Mouse (Mus musculus): Measurements from ENCODE around the gene Foxn3. TPM values are rescaled to one million over a fixed set of nuclear protein-coding genes. Genes with fewer than 3 reads are reported as not detected.
A peak's percentile ranks its signal among the peaks of the same experiment; 100 is the strongest.

Gene Foxn3
- polyA plus RNA-seq, 1 experiment from 2014 or later: 86.3 TPM

DNA sequence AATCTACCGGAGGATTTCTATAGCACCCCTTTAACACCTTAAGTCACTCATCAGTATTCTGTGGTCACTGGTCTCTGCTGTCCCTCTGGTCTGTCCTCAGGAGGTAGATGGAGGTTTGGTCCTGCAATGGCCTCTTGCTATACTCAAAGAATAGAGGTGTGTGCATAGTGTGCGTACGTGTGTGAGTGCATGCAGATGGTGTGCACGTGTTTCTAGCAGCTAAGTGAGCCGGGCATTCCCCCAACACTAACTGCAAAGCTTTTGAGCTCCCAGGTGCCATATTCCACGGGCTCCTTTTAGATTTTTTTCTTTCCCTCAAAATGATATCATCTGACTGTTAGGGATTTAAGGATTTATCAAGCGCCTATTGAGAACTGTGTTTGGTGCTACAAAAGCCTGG is 269.9 kb downstream of the Foxn3 start:
- Histone ChIP-seq H3K9me3 (ENCODE audit: control insufficient read depth, low read length) (no peaks in the 10 kb centered on the region), H3K27ac (replicated peaks; ENCODE audit: low read depth, low read length) (no peak overlapping the region), H3K4me2 (ENCODE audit: low read depth, low read length) (no peak overlapping the region), H3K4me1 (ENCODE audit: control insufficient read depth, insufficient read depth, low read length) (peaks cover 21% of the 10 kb centered on the region), H3K27me3 (replicated peaks; ENCODE audit: control insufficient read depth, insufficient read depth, low read length) (no peaks in the 10 kb centered on the region), H3K36me3 (ENCODE audit: control insufficient read depth, insufficient read depth, low read length) (no peaks in the 10 kb centered on the region), H3K9ac (ENCODE audit: low read depth, low read length) (no peak overlapping the region), H3K4me3 (ENCODE audit: low read depth, low read length) (no peak overlapping the region)
- DNase-seq (ENCODE audit: low spot score) (no peak), ATAC-seq (ENCODE audit: low read depth) (peak; percentile 44)
- WGBS: 55% methylated on average over 7 of the region's 7 CpGs

DNA sequence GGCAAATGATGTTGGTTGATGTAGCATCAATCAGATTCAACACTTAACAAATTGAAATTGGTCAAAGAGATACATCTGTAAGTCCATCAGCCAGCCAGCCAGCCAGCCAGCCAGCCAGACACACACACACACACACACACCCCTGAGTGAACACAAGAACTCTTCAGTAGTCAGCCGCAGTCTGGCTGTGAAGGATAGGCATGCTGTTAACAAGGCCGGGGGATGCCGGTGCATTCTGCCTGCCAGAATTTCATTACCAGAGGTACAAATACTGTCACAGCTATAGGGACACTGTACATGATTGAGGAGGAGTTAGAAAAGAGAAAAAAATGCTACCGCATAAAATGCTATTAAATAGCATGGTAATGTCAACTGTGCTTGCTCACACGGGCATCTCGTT is 271.2 kb downstream of the Foxn3 start:
- H3K27ac ChIP-seq (replicated peaks; ENCODE audit: low read depth, low read length): no peak overlapping the region
- no peaks in the 10 kb centered on the region for H3K9me3 ChIP-seq (ENCODE audit: control insufficient read depth, low read length)
- H3K4me3 ChIP-seq (ENCODE audit: low read depth, low read length): no peak overlapping the region
- H3K4me2 ChIP-seq (ENCODE audit: low read depth, low read length): no peak overlapping the region
- H3K27me3 ChIP-seq (replicated peaks; ENCODE audit: control insufficient read depth, insufficient read depth, low read length): no peaks in the 10 kb centered on the region
- WGBS: 85% methylated on average over 6 of the region's 6 CpGs
- DNase-seq (ENCODE audit: low spot score) (no peak), ATAC-seq (ENCODE audit: low read depth) (no peak)
- no peak overlapping the region for H3K9ac ChIP-seq (ENCODE audit: low read depth, low read length)
- H3K4me1 ChIP-seq (ENCODE audit: control insufficient read depth, insufficient read depth, low read length): peaks cover 22% of the 10 kb centered on the region
- H3K36me3 ChIP-seq (ENCODE audit: control insufficient read depth, insufficient read depth, low read length): no peaks in the 10 kb centered on the region

DNA sequence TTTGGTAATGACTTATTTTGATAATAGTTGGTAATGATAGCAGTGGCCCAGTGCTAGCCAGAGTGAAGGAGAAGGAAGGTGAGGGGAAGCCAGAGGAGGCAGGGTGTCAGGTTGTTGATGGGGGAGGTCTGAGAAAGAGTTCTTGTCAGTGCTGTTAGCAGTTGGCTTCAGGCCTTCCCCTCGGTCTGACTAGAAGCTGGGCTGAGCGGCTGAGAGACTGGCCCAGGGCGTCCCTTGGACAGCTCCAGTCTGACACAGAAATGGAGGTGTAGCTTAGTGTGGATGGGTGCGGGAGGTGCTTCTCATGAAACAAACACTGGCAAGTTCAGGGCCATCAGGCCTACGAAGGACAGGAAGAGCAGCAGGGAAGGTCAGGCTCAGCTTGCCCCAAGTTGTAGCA is 276.3 kb downstream of the Foxn3 start:
- Histone ChIP-seq H3K9ac (ENCODE audit: low read depth, low read length) (no peak overlapping the region), H3K9me3 (ENCODE audit: control insufficient read depth, low read length) (no peaks in the 10 kb centered on the region), H3K4me3 (ENCODE audit: low read depth, low read length) (no peak overlapping the region), H3K36me3 (ENCODE audit: control insufficient read depth, insufficient read depth, low read length) (no peaks in the 10 kb centered on the region), H3K27ac (replicated peaks; ENCODE audit: low read depth, low read length) (no peak overlapping the region; the same call in 1 of the 2 replicates), H3K4me1 (ENCODE audit: control insufficient read depth, insufficient read depth, low read length) (peaks cover 39% of the 10 kb centered on the region), H3K4me2 (ENCODE audit: low read depth, low read length) (no peak overlapping the region), H3K27me3 (replicated peaks; ENCODE audit: control insufficient read depth, insufficient read depth, low read length) (no peaks in the 10 kb centered on the region)
- ATAC-seq (ENCODE audit: low read depth): no peak
- DNase-seq (ENCODE audit: low spot score): no peak
- WGBS: 68% methylated on average over 5 of the region's 5 CpGs

DNA sequence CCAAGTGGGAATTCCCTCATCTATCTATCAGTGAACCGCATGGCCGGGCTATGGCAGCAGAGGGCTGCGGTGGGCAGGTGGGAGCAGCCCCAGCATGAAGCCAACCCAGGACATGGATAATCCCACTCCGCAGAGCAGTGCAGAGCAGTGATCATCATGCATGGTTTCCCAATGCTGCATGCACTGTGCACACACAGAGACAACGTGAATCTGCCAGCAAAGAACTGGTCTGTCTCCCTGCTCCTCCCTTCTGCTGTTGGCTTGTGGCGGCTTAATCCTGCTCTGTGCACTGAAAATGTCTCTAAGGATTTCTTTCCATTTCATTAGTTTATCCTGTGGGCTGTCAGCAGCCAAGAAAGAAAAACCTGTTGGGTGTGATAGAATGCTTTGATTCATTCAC is 276.7 kb downstream of the Foxn3 start:
- no peak overlapping the region; the same call in 1 of the 2 replicates for H3K27ac ChIP-seq (replicated peaks; ENCODE audit: low read depth, low read length)
- no peaks in the 10 kb centered on the region for H3K9me3 ChIP-seq (ENCODE audit: control insufficient read depth, low read length)
- H3K9ac ChIP-seq (ENCODE audit: low read depth, low read length): no peak overlapping the region
- DNase-seq (ENCODE audit: low spot score) (peak; percentile 62), ATAC-seq (ENCODE audit: low read depth) (peak; percentile 76)
- peaks cover 39% of the 10 kb centered on the region for H3K4me1 ChIP-seq (ENCODE audit: control insufficient read depth, insufficient read depth, low read length)
- no peak overlapping the region for H3K4me2 ChIP-seq (ENCODE audit: low read depth, low read length)
- no peaks in the 10 kb centered on the region for H3K36me3 ChIP-seq (ENCODE audit: control insufficient read depth, insufficient read depth, low read length)
- WGBS: 74% methylated on average over 6 of the region's 6 CpGs
- H3K4me3 ChIP-seq (ENCODE audit: low read depth, low read length): no peak overlapping the region
- no peaks in the 10 kb centered on the region for H3K27me3 ChIP-seq (replicated peaks; ENCODE audit: control insufficient read depth, insufficient read depth, low read length)

DNA sequence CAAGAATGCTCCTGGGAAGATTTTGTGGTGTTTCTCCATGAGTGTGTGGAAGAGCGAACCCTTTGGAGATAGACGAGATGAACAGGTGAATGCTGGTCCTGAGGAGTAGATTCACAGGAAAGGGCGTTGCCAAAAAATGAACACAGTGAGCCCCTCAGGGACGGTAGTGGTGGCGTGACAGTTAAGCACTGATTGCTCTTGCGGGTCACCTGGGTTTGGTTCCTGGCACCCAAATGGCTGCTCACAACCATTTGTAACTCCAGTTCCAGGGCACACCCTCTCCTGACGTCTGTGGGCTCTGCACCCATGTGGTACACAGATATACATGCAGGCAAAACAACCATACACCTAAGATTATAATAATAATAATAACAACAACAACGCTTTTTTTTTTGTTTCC is 277.7 kb downstream of the Foxn3 start:
- no peak overlapping the region for H3K4me2 ChIP-seq (ENCODE audit: low read depth, low read length)
- no peak overlapping the region for H3K9ac ChIP-seq (ENCODE audit: low read depth, low read length)
- H3K27ac ChIP-seq (replicated peaks; ENCODE audit: low read depth, low read length): no peak overlapping the region
- H3K27me3 ChIP-seq (replicated peaks; ENCODE audit: control insufficient read depth, insufficient read depth, low read length): no peaks in the 10 kb centered on the region
- no peak overlapping the region for H3K4me3 ChIP-seq (ENCODE audit: low read depth, low read length)
- peaks cover 39% of the 10 kb centered on the region for H3K4me1 ChIP-seq (ENCODE audit: control insufficient read depth, insufficient read depth, low read length)
- 83% methylated on average over 8 of the region's 8 CpGs for WGBS
- no peaks in the 10 kb centered on the region for H3K9me3 ChIP-seq (ENCODE audit: control insufficient read depth, low read length)
- DNase-seq (ENCODE audit: low spot score) (no peak), ATAC-seq (ENCODE audit: low read depth) (no peak)
- H3K36me3 ChIP-seq (ENCODE audit: control insufficient read depth, insufficient read depth, low read length): no peaks in the 10 kb centered on the region

DNA sequence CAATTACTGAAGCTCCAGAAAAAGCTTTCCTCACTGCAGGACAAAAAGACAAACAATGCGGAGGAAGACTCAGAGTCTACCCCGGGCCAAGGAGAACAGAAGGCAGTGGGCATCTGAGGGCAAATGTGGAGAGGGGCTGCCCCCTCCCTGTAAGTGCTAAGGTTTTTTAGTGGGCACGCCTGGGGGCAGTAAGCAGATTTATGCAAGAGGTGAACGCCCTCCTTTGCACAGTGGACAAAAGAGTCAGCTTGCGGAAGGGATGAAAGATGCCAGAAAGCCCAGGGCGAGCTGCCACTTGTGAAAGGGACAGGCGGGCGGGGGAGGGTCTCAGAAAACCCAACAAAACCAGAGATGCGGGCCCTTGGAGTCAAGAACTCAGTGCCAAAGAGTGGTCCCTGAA is 278.2 kb downstream of the Foxn3 start:
- H3K4me1 ChIP-seq (ENCODE audit: control insufficient read depth, insufficient read depth, low read length): peaks cover 40% of the 10 kb centered on the region
- no peak for DNase-seq (ENCODE audit: low spot score)

DNA sequence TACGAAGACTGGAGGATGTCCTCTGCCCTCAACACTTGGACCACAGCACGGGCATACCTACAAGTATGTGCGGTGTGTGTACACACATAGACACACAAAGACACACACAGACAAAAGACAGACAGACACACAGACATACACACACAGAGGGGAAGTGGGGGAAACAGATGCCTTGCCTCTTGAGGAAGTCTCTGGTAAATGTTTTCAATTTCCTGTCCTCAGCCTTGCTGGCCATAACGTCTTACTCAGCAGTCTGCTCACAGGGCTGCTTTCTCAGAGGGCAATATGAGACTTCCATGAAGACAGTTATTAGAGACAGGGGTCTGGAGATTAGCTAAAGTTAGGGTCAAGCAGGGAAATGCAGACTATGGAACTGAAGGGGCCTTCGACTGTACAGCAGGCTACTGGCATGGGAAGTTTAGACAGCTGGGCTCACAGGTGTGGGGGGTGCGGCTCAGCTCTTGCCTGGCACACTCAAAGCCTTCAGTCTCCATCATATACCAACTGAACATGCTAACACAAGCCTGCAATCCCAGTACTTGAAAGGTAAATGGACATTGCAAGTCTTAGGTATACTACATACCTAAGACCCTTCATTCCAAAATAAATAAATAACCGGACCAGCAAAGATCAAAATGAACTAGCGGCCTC is 278.8 kb downstream of the Foxn3 start:
- Histone ChIP-seq H3K9me3 (ENCODE audit: control insufficient read depth, low read length) (no peaks in the 10 kb centered on the region), H3K4me2 (ENCODE audit: low read depth, low read length) (no peak overlapping the region), H3K36me3 (ENCODE audit: control insufficient read depth, insufficient read depth, low read length) (no peaks in the 10 kb centered on the region), H3K9ac (ENCODE audit: low read depth, low read length) (no peak overlapping the region), H3K27me3 (replicated peaks; ENCODE audit: control insufficient read depth, insufficient read depth, low read length) (no peaks in the 10 kb centered on the region), H3K4me1 (ENCODE audit: control insufficient read depth, insufficient read depth, low read length) (peaks cover 45% of the 10 kb centered on the region), H3K27ac (replicated peaks; ENCODE audit: low read depth, low read length) (peak overlapping the region; percentile 39), H3K4me3 (ENCODE audit: low read depth, low read length) (no peak overlapping the region)
- ATAC-seq (ENCODE audit: low read depth): no peak
- 55% methylated on average over 8 of the region's 8 CpGs for WGBS
- DNase-seq (ENCODE audit: low spot score): no peak

More for the DNA sequence above, 278.2 kb downstream of the Foxn3 start:
- H3K27ac ChIP-seq (replicated peaks; ENCODE audit: low read depth, low read length): peak overlapping the region; percentile 39; the same call in 1 of the 2 replicates
- peak; percentile 7; the same call in 1 of the 2 replicates for ATAC-seq (ENCODE audit: low read depth)
- H3K4me2 ChIP-seq (ENCODE audit: low read depth, low read length): no peak overlapping the region
- no peak overlapping the region for H3K9ac ChIP-seq (ENCODE audit: low read depth, low read length)
- H3K9me3 ChIP-seq (ENCODE audit: control insufficient read depth, low read length): no peaks in the 10 kb centered on the region
- H3K4me3 ChIP-seq (ENCODE audit: low read depth, low read length): no peak overlapping the region
- H3K36me3 ChIP-seq (ENCODE audit: control insufficient read depth, insufficient read depth, low read length): no peaks in the 10 kb centered on the region
- 50% methylated on average over 9 of the region's 9 CpGs for WGBS
- no peaks in the 10 kb centered on the region for H3K27me3 ChIP-seq (replicated peaks; ENCODE audit: control insufficient read depth, insufficient read depth, low read length)

DNA sequence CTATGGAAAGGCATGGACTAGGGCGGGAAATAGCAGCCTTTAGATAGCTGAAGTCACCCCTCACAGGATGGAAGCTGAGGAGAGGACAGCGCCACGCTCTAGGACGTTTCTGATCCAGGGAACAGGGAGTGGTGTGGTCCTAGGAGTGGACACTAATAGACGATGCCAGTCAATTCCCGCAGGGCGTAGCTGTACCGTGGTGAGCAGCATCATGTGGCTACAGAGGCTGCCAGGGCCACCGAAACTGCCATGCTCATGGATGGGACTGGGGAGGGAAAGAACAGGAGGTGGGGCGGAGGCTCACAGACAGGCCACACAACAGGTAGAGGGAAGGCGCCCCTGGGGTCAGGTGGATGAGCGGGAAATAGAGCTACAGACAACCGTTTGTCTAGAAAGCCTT is 282.6 kb downstream of the Foxn3 start:
- H3K9me3 ChIP-seq (ENCODE audit: control insufficient read depth, low read length): no peaks in the 10 kb centered on the region
- ATAC-seq (ENCODE audit: low read depth) (no peak), DNase-seq (ENCODE audit: low spot score) (no peak)
- no peak overlapping the region for H3K27ac ChIP-seq (replicated peaks; ENCODE audit: low read depth, low read length)
- H3K27me3 ChIP-seq (replicated peaks; ENCODE audit: control insufficient read depth, insufficient read depth, low read length): no peaks in the 10 kb centered on the region
- H3K36me3 ChIP-seq (ENCODE audit: control insufficient read depth, insufficient read depth, low read length): no peaks in the 10 kb centered on the region
- H3K4me1 ChIP-seq (ENCODE audit: control insufficient read depth, insufficient read depth, low read length): peaks cover 36% of the 10 kb centered on the region
- no peak overlapping the region for H3K4me3 ChIP-seq (ENCODE audit: low read depth, low read length)
- H3K4me2 ChIP-seq (ENCODE audit: low read depth, low read length): no peak overlapping the region
- WGBS: 90% methylated on average over 13 of the region's 13 CpGs
- H3K9ac ChIP-seq (ENCODE audit: low read depth, low read length): no peak overlapping the region

DNA sequence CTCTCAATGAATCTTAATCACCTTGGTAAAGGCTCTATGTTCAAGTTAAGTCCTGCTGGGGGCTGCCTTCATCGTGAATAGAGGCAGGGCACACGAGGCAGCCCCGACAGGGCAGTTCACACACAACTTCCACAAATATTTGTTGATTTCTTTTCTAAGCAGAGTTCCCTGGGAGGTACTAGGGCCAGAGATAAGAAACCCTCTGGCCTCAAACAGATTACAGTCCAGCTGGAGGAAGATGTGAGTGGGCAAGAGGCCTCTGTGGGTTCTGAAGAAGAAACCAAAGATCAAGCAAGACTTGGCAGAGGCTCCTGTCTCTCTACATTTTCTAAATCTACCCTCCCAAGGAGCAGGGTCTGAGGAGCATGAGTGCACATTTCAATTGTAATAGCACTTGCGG is 283.1 kb downstream of the Foxn3 start:
- H3K4me2 ChIP-seq (ENCODE audit: low read depth, low read length): no peak overlapping the region
- H3K4me3 ChIP-seq (ENCODE audit: low read depth, low read length): no peak overlapping the region
- peaks cover 31% of the 10 kb centered on the region for H3K4me1 ChIP-seq (ENCODE audit: control insufficient read depth, insufficient read depth, low read length)
- no peaks in the 10 kb centered on the region for H3K36me3 ChIP-seq (ENCODE audit: control insufficient read depth, insufficient read depth, low read length)
- WGBS: 79% methylated on average over 4 of the region's 4 CpGs
- H3K27me3 ChIP-seq (replicated peaks; ENCODE audit: control insufficient read depth, insufficient read depth, low read length): no peaks in the 10 kb centered on the region
- H3K27ac ChIP-seq (replicated peaks; ENCODE audit: low read depth, low read length): no peak overlapping the region
- H3K9ac ChIP-seq (ENCODE audit: low read depth, low read length): no peak overlapping the region
- ATAC-seq (ENCODE audit: low read depth) (no peak), DNase-seq (ENCODE audit: low spot score) (no peak)
- H3K9me3 ChIP-seq (ENCODE audit: control insufficient read depth, low read length): no peaks in the 10 kb centered on the region

All from embryonic facial prominence, embryonic 14.5 days (tissue).